21 mouse cellular contexts compared by ENCODE assay signal in the genomic region with DNA sequence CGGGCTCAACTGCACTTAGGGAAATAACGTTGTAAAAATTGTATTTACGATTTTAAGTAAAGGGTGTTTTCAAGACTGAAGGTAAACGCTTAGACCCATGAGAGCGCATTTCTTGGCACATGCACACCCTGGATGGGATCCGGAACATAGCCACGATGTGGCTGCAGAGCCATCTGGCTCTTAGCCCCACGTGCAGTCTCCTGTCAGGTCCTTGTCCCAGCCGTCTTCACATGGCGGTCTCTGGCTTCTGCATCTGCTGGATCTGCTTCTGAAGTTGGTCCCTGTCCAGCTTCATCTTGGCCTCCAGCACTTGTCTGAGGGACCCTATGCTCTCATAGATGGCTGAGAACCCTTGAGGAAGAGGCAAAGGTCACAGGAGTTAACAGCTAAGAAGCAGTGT. TPM values are rescaled to one million over a fixed set of nuclear protein-coding genes. Genes with fewer than 3 reads are reported as not detected.
DNase-seq lines count a peak whose midpoint lies in the region.
"Had no signal": no experiment of that assay in that cellular context is flagged by ENCODE, and none has a peak within 500 bp of the region (broad histone marks: within the 10 kb centered on the region; RNA-seq: fewer than 3 reads in every experiment).

No protein-coding gene starts in this region.

- peak; percentile 79 to 87 for DNase-seq in cerebellum, postnatal 10 days
- no peak for DNase-seq in cerebellum, adult 8-10 months
- DNase-seq in cerebellum, postnatal 36 days: peak; percentile 9 to 11
- DNase-seq in cerebellum, adult 11-12 months: no peak
- DNase-seq in left cerebral cortex, postnatal 4 days: peak; percentile 73
- no peak for DNase-seq in left cerebral cortex, postnatal 10 days (ENCODE audit: extremely low spot score in 1 of 2, low spot score in 2 of 2)
- DNase-seq: adrenal gland, postnatal 10 days; adrenal gland, postnatal 36 days; B cell, adult 2 months; cerebellum, adult 18-20 months; forebrain, postnatal 0 days; gastrocnemius, adult 2 months; gastrocnemius, postnatal 14 days; heart, adult 11 months; heart, postnatal 14 days; heart, postnatal 4 days; kidney, adult 11 months had no signal

- intact Hi-C loops in left cerebral cortex, postnatal 4 days (cut with DNase I): loop anchor here (10.0 kb wide), 1 partner anchor 494 kb away; no protein-coding TSS in a partner anchor
- intact Hi-C loops in left cerebral cortex, postnatal 10 days (cut with DNase I): loop anchor here (10.0 kb wide), 1 partner anchor 484 kb away; no protein-coding TSS in a partner anchor

RNA-seq across cellular contexts. Expression of a gene that starts 51.8 kb away (rescaled TPM):
- 10 to 100 TPM; 61.8 to 65.9 TPM for total RNA-seq in left cerebral cortex, postnatal 4 days (2021)
- total RNA-seq in left cerebral cortex, postnatal 10 days (2021): 100 to 1,000 TPM; 189 to 191 TPM
- total RNA-seq: common myeloid progenitor, adult 5-6 weeks; G1E had no signal

RNA-seq across cellular contexts. Expression of a gene that starts 52.7 kb away (rescaled TPM):
- total RNA-seq in left cerebral cortex, postnatal 4 days (2021): not detected
- total RNA-seq in left cerebral cortex, postnatal 10 days (2021): not detected
- total RNA-seq: adrenal gland, adult 18-20 months; adrenal gland, postnatal 10 days; adrenal gland, postnatal 36 days; common myeloid progenitor, adult 5-6 weeks; forebrain, postnatal 0 days; gastrocnemius, adult 2 months; gastrocnemius, postnatal 14 days; gastrocnemius, postnatal 4 days; heart, postnatal 14 days; heart, postnatal 4 days had no signal

Comparison
In these comparisons a context has a peak if more than half of its experiments do, and no peak if none do; other contexts are left out.
1. DNase-seq: peak in cerebellum, postnatal 10 days (2 of 2), cerebellum, postnatal 36 days (2 of 2) and left cerebral cortex, postnatal 4 days (single experiment); none in cerebellum, adult 8-10 months (single experiment), cerebellum, adult 11-12 months (single experiment) and left cerebral cortex, postnatal 10 days (0 of 2).